Mouse (Mus musculus): ENCODE measurements around the gene Ubr3. TPM values are rescaled to one million over a fixed set of nuclear protein-coding genes. Genes with fewer than 3 reads are reported as not detected.
"Not testable (repeated sequence)": the region's sequence is repeated elsewhere in the genome, so short reads cannot be mapped to it uniquely, and the experiment has no call there.

Ubr3 gene
- polyA plus RNA-seq, 1 experiment from 2014 or later: 17.3 TPM

DNA sequence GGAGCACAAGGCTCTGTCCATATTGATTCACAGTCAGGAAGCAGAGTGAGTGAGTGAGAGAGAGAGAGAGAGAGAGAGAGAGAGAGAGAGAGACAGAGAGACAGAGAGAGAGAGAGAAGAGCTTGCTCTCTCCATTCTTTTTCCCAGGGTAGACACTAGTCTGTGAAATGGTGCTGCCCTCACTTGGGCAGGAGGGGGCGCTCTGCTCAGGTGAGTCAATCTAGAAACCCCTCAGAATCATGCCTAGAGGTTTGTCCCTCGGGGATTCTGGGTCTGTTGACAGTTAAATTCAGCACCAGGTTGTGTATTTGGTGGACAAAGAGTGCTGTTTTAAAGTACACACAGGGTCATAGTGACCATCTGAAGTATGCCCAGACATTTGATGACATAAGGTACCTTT is 93.6 kb downstream of the Ubr3 start:
- no peak for DNase-seq (ENCODE audit: low spot score)
- 59% methylated on average over 2 of the region's 2 CpGs for WGBS

DNA sequence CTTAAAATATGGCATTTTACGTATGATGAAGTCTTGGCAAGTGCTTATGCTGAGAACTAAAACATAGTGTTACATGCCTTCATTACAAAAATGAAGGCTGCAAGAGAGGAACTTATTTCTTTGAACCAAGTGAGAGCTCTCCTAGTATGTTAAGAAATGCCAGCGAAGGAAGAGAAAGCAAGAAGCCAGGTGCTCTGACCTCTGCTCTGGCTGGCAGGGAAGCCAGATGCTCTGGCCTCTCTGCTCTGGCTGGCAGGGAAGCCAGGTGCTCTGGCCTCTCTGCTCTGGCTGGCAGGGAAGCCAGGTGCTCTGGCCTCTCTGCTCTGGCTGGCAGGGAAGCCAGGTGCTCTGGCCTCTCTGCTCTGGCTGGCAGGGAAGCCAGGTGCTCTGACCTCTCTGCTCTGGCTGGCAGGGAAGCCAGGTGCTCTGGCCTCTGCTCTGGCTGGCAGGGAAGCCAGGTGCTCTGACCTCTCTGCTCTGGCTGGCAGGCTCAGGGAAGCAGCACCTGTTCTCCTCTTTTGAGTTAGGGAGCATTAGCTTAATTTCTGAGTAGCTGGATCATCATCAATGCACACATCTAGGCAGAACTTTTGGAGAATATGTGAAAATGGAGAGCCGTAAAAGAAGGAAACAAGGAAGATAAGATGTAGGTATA is 97.2 kb downstream of the Ubr3 start:
- H3K4me3 ChIP-seq (ENCODE audit: low read depth, low read length); H3K9me3 ChIP-seq (ENCODE audit: control insufficient read depth, low read length); H3K4me2 ChIP-seq (ENCODE audit: low read depth, low read length); ATAC-seq (ENCODE audit: low read depth); H3K4me1 ChIP-seq (ENCODE audit: control insufficient read depth, insufficient read depth, low read length); H3K27ac ChIP-seq (replicated peaks; ENCODE audit: low read depth, low read length); H3K9ac ChIP-seq (ENCODE audit: low read depth, low read length); DNase-seq (ENCODE audit: low spot score); H3K27me3 ChIP-seq (replicated peaks; ENCODE audit: control insufficient read depth, insufficient read depth, low read length): not testable (repeated sequence)
- WGBS: 85% methylated on average over 3 of the region's 3 CpGs
- H3K36me3 ChIP-seq (ENCODE audit: control insufficient read depth, insufficient read depth, low read length): peaks cover 66% of the 10 kb centered on the region

More for the DNA sequence above, 93.6 kb downstream of the Ubr3 start:
- H3K27ac ChIP-seq (replicated peaks; ENCODE audit: low read depth, low read length): no peak overlapping the region
- no peak for ATAC-seq (ENCODE audit: low read depth)
- H3K9ac ChIP-seq (ENCODE audit: low read depth, low read length): no peak overlapping the region
- H3K4me3 ChIP-seq (ENCODE audit: low read depth, low read length): no peak overlapping the region
- H3K36me3 ChIP-seq (ENCODE audit: control insufficient read depth, insufficient read depth, low read length): peaks cover 71% of the 10 kb centered on the region
- no peaks in the 10 kb centered on the region for H3K9me3 ChIP-seq (ENCODE audit: control insufficient read depth, low read length)
- H3K4me1 ChIP-seq (ENCODE audit: control insufficient read depth, insufficient read depth, low read length): no peaks in the 10 kb centered on the region
- H3K4me2 ChIP-seq (ENCODE audit: low read depth, low read length): no peak overlapping the region
- no peaks in the 10 kb centered on the region for H3K27me3 ChIP-seq (replicated peaks; ENCODE audit: control insufficient read depth, insufficient read depth, low read length)

DNA sequence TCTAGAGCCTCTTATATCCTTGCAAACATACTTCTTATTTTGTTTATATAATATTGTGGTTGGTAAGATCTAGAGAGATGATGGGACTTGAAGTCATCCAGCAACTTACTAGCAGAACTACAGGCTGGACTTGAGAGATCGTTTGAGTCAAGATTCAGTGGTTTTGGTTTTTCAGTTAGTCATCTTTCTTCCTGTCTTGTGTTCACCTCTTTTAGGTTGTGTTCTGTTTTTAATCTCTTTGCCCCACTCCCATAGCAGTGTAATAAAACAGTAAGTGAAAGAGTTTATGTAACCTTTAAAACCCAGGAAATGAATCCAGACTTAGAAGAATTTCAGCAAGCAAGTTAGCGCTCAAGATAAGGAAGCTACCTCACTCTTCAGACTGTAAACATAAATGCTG is 97.7 kb downstream of the Ubr3 start:
- H3K9me3 ChIP-seq (ENCODE audit: control insufficient read depth, low read length): no peaks in the 10 kb centered on the region
- H3K9ac ChIP-seq (ENCODE audit: low read depth, low read length): no peak overlapping the region
- no peak overlapping the region for H3K27ac ChIP-seq (replicated peaks; ENCODE audit: low read depth, low read length)
- DNase-seq (ENCODE audit: low spot score) (no peak), ATAC-seq (ENCODE audit: low read depth) (no peak)
- no peaks in the 10 kb centered on the region for H3K4me1 ChIP-seq (ENCODE audit: control insufficient read depth, insufficient read depth, low read length)
- peaks cover 61% of the 10 kb centered on the region for H3K36me3 ChIP-seq (ENCODE audit: control insufficient read depth, insufficient read depth, low read length)
- WGBS: 86% methylated on average over 2 of the region's 2 CpGs
- no peak overlapping the region for H3K4me2 ChIP-seq (ENCODE audit: low read depth, low read length)
- H3K4me3 ChIP-seq (ENCODE audit: low read depth, low read length): no peak overlapping the region
- H3K27me3 ChIP-seq (replicated peaks; ENCODE audit: control insufficient read depth, insufficient read depth, low read length): no peaks in the 10 kb centered on the region

DNA sequence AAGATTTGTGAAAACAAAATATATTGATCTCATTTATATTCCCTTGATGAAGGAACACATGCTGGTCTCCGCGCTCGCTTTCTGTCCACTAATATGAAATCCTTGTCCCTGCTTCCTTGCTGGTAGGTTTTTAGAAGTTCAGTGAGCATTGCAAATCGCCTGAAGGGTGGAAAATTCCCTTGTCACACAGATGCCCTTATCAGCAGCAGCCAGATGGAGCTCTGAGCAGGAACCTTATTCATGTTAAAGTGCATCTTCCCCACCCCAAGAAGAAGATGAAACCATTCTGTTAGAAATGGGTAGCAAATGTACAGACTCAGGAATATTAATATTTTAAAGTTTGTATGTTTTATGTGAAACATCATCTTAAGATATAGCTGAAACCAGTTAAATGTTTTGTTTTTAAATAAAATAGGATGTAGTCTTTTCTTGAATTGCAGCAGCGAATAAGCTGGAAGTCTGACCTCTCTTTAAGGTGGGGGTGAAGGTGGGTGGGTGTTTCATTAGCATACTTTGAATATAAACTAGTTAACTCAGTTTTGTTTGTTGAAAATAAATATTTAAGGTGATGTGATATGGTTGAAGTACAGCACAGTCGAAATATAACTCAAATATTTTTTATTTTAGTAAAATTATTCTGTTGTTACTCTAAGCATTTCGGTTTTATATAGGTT is 102.2 kb downstream of the Ubr3 start:
- Histone ChIP-seq H3K9me3 (ENCODE audit: control insufficient read depth, low read length) (no peaks in the 10 kb centered on the region), H3K36me3 (ENCODE audit: control insufficient read depth, insufficient read depth, low read length) (peaks cover 51% of the 10 kb centered on the region), H3K27ac (replicated peaks; ENCODE audit: low read depth, low read length) (no peak overlapping the region), H3K4me3 (ENCODE audit: low read depth, low read length) (no peak overlapping the region), H3K27me3 (replicated peaks; ENCODE audit: control insufficient read depth, insufficient read depth, low read length) (no peaks in the 10 kb centered on the region), H3K4me1 (ENCODE audit: control insufficient read depth, insufficient read depth, low read length) (no peaks in the 10 kb centered on the region), H3K4me2 (ENCODE audit: low read depth, low read length) (no peak overlapping the region), H3K9ac (ENCODE audit: low read depth, low read length) (no peak overlapping the region)
- no peak for DNase-seq (ENCODE audit: low spot score)
- WGBS: 87% methylated on average over 7 of the region's 7 CpGs
- no peak for ATAC-seq (ENCODE audit: low read depth)

DNA sequence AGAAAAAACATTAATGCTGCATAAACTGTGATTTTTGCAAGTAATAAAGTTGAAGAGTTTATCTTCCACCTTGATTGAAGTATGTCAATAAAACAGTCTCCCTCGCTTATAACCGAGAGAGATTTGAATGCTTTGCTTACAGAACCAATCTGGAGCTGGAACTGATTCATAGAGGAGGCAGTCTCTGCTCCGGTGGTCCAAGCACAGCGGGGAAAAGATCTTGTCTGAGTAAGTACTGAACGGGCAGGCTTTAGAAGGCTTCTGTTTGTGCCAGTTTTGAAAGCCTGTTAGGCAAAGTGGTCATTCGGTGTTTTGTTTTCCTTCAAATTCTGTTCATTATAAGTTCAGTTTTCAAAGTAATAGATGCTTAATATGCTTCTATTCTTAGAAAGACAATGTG is 103.3 kb downstream of the Ubr3 start:
- H3K27ac ChIP-seq (replicated peaks; ENCODE audit: low read depth, low read length): no peak overlapping the region
- DNase-seq (ENCODE audit: low spot score) (no peak), ATAC-seq (ENCODE audit: low read depth) (no peak)
- H3K27me3 ChIP-seq (replicated peaks; ENCODE audit: control insufficient read depth, insufficient read depth, low read length): no peaks in the 10 kb centered on the region
- H3K4me2 ChIP-seq (ENCODE audit: low read depth, low read length): no peak overlapping the region
- WGBS: 88% methylated on average over 6 of the region's 6 CpGs
- H3K36me3 ChIP-seq (ENCODE audit: control insufficient read depth, insufficient read depth, low read length): peaks cover 46% of the 10 kb centered on the region
- no peak overlapping the region for H3K4me3 ChIP-seq (ENCODE audit: low read depth, low read length)
- H3K4me1 ChIP-seq (ENCODE audit: control insufficient read depth, insufficient read depth, low read length): no peaks in the 10 kb centered on the region
- H3K9ac ChIP-seq (ENCODE audit: low read depth, low read length): no peak overlapping the region
- H3K9me3 ChIP-seq (ENCODE audit: control insufficient read depth, low read length): no peaks in the 10 kb centered on the region

DNA sequence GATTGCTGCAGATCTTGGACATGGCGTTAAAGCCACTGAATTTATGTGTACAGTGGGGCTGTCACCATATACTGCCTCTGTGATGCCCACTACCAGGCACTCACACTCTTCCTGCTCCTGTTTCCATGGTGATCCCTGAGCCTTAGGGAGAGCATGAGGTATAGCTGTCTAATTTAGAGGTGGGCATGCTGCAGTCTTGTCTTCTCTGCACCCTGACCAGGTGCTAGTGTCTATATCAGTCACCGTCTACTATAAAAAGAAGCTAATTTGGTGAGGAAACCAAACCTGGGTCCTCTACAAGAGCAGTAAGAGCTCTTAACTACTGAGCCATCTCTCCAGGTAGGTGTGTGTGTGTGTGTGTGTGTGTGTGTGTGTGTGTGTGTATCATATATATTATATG is 109.4 kb downstream of the Ubr3 start:
- Histone ChIP-seq H3K36me3 (ENCODE audit: control insufficient read depth, insufficient read depth, low read length) (peaks cover 35% of the 10 kb centered on the region), H3K27ac (replicated peaks; ENCODE audit: low read depth, low read length) (no peak overlapping the region), H3K4me1 (ENCODE audit: control insufficient read depth, insufficient read depth, low read length) (no peaks in the 10 kb centered on the region), H3K27me3 (replicated peaks; ENCODE audit: control insufficient read depth, insufficient read depth, low read length) (no peaks in the 10 kb centered on the region), H3K9me3 (ENCODE audit: control insufficient read depth, low read length) (no peaks in the 10 kb centered on the region), H3K4me2 (ENCODE audit: low read depth, low read length) (no peak overlapping the region), H3K4me3 (ENCODE audit: low read depth, low read length) (no peak overlapping the region), H3K9ac (ENCODE audit: low read depth, low read length) (no peak overlapping the region)
- no peak for DNase-seq (ENCODE audit: low spot score)
- no peak for ATAC-seq (ENCODE audit: low read depth)
- 95% methylated on average over 2 of the region's 2 CpGs for WGBS

DNA sequence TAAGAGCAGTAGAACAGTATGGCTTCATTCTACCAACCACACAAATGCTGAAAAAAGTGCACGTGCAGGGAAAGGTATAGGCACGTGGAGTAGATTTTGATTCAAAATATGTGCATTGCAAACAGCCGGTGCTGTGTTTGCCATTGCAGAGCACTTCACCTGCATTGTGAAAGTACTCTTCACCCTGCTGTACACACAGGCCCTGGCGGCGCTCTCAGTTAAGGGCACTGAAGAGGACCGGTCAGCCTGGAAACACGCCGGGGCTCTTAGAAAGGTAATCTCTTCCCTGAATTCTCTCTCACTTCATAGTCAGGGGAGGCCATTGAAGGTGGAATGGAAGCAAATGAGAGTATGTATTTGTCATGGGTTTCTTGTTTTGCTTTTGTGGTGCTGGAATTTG is 115.9 kb downstream of the Ubr3 start:
- DNase-seq (ENCODE audit: low spot score) (no peak), ATAC-seq (ENCODE audit: low read depth) (no peak)
- no peaks in the 10 kb centered on the region for H3K9me3 ChIP-seq (ENCODE audit: control insufficient read depth, low read length)
- WGBS: 95% methylated on average over 8 of the region's 8 CpGs
- H3K4me1 ChIP-seq (ENCODE audit: control insufficient read depth, insufficient read depth, low read length): no peaks in the 10 kb centered on the region
- no peaks in the 10 kb centered on the region for H3K27me3 ChIP-seq (replicated peaks; ENCODE audit: control insufficient read depth, insufficient read depth, low read length)
- no peak overlapping the region for H3K4me2 ChIP-seq (ENCODE audit: low read depth, low read length)
- peaks cover 51% of the 10 kb centered on the region for H3K36me3 ChIP-seq (ENCODE audit: control insufficient read depth, insufficient read depth, low read length)
- H3K9ac ChIP-seq (ENCODE audit: low read depth, low read length): no peak overlapping the region
- no peak overlapping the region for H3K27ac ChIP-seq (replicated peaks; ENCODE audit: low read depth, low read length)
- H3K4me3 ChIP-seq (ENCODE audit: low read depth, low read length): no peak overlapping the region

DNA sequence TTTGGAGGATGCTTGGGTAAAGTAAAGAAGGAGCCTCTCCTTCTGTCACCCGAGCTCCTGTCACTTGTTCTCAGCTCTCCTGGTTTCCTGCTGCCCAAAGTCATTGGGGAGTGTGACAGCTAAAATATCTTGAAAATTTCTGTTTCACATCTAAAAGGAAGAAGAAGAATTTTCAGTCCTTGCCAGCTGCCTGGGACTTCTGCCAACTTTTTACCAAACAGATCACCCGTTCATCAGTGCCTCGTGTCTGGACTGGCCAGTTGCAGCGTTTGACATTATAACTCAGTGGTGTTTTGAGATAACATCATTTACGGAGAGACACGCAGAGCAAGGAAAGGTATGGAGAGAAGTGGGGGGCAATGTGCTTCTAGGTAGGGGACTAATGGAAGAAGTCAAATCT is 121.2 kb downstream of the Ubr3 start:
- Histone ChIP-seq H3K36me3 (ENCODE audit: control insufficient read depth, insufficient read depth, low read length) (peaks cover 71% of the 10 kb centered on the region), H3K9me3 (ENCODE audit: control insufficient read depth, low read length) (no peaks in the 10 kb centered on the region), H3K9ac (ENCODE audit: low read depth, low read length) (no peak overlapping the region), H3K4me1 (ENCODE audit: control insufficient read depth, insufficient read depth, low read length) (no peaks in the 10 kb centered on the region), H3K4me2 (ENCODE audit: low read depth, low read length) (no peak overlapping the region), H3K27me3 (replicated peaks; ENCODE audit: control insufficient read depth, insufficient read depth, low read length) (no peaks in the 10 kb centered on the region), H3K4me3 (ENCODE audit: low read depth, low read length) (no peak overlapping the region), H3K27ac (replicated peaks; ENCODE audit: low read depth, low read length) (no peak overlapping the region)
- ATAC-seq (ENCODE audit: low read depth): no peak
- DNase-seq (ENCODE audit: low spot score): peak; percentile 68
- 66% methylated on average over 6 of the region's 6 CpGs for WGBS

DNA sequence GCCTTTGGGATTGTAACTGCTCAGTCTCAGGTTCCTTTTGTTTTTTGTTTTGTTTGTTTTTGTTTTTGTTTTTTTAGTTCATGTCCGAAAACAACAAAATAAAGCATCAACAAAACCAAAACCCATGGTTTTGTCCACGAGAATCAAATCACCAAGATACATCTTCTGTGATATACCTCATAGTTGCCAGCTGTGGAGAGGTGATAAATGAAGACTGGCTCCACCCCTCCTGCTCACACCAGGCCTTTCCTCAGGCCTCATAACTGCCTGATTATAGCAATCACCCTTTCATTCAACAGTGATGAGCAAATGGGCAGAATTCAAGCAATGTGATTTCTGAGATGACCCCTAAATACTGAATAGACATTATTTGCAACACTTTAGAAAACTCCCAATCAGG is 127.4 kb downstream of the Ubr3 start:
- Histone ChIP-seq H3K4me3 (ENCODE audit: low read depth, low read length) (no peak overlapping the region), H3K27me3 (replicated peaks; ENCODE audit: control insufficient read depth, insufficient read depth, low read length) (no peaks in the 10 kb centered on the region), H3K4me2 (ENCODE audit: low read depth, low read length) (no peak overlapping the region), H3K9me3 (ENCODE audit: control insufficient read depth, low read length) (peaks cover 13% of the 10 kb centered on the region), H3K36me3 (ENCODE audit: control insufficient read depth, insufficient read depth, low read length) (peaks cover 41% of the 10 kb centered on the region), H3K27ac (replicated peaks; ENCODE audit: low read depth, low read length) (no peak overlapping the region), H3K9ac (ENCODE audit: low read depth, low read length) (no peak overlapping the region), H3K4me1 (ENCODE audit: control insufficient read depth, insufficient read depth, low read length) (no peaks in the 10 kb centered on the region)
- ATAC-seq (ENCODE audit: low read depth) (no peak), DNase-seq (ENCODE audit: low spot score) (no peak)
- WGBS: 87% methylated on average over 2 of the region's 2 CpGs
